8 mouse cellular contexts compared by ENCODE assay signal in the genomic region with DNA sequence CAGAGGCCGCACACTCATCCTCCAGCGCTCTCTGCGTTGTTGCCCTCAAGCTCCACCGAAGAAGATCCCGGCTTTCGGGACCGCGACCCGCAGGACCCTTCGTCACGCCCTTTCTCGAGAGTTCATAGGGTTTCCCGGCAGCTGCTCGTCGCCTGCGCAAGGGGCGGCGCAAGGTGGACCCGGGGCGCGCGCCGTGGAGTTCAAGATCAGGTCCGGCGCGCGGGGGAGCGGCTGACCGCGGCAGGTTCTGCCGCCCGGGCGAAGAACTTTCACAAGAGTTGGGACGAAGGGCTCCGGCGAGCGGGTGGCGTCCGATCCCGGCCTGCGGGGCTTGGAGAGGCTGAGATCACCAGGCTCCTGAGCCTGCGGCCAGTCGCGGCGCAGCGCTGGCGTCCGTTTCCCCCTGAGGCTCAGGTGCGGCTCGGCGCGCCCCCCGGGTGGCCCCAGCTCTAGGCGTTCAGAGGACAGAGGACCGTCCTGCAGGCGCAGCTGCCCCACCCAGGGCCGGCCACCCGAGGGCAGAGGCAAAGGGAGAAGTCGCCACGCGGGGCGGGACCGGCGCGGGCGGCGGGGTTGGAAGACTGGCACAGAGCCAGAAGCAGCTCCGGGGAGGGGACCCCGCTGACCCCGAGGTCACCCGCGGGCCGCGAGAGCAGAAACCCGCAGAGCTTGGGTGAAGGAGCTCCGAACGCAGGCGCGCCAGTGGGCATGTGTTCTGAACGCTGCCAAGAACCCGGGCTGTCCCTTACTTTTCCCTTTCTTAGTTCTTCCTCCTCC. TPM values are rescaled to one million over a fixed set of nuclear protein-coding genes. Genes with fewer than 3 reads are reported as not detected.
DNase-seq lines count a peak whose midpoint lies in the region; ATAC-seq lines count a peak whose summit lies in the region.

A gene (minus strand): TSS at position 719 of the 777 bp plus-strand sequence.

- DNase-seq in layer of hippocampus, postnatal 25 days (ENCODE audit: extremely low spot score in 1 of 2, low spot score in 1 of 2) = peak; percentile 7 to 8
- no peak for DNase-seq in layer of hippocampus, adult 9-11 months
- DNase-seq in embryo, embryonic 9.5 days (ENCODE audit: extremely low spot score) = peak; percentile 58
- DNase-seq in heart, embryonic 10.5 days (ENCODE audit: low spot score) = peak; percentile 81
- peak; percentile 12 for DNase-seq in kidney, adult 9 months
- peak; percentile 22 for DNase-seq in ovary, adult 18-20 months (ENCODE audit: low spot score)
- DNase-seq in urinary bladder, postnatal 25 days (ENCODE audit: low spot score) = peak; percentile 67

- peak within 1 kb of the TSS; percentile 94 for H3K4me2 ChIP-seq in lung, embryonic 15.5 days

- peak within 1 kb of the TSS; percentile 82 for H3K9ac ChIP-seq in lung, embryonic 15.5 days

- peak; percentile 76 for ATAC-seq in lung, embryonic 15.5 days (ENCODE audit: borderline replicate concordance, extremely low read depth, low FRiP score, low TSS enrichment)

- H3K4me3 ChIP-seq in heart, embryonic 10.5 days = peak within 1 kb of the TSS; percentile 89
- peak within 1 kb of the TSS; percentile 86 for H3K4me3 ChIP-seq in lung, embryonic 15.5 days

- H3K27me3 ChIP-seq in heart, embryonic 10.5 days (ENCODE audit: insufficient read depth, poor library complexity, severe bottlenecking) = peaks cover 31% of the 10 kb centered on the region
- no peaks in the 10 kb centered on the region for H3K27me3 ChIP-seq in lung, embryonic 15.5 days

- WGBS in heart, embryonic 10.5 days = under 1% methylated on average over 81 of the region's 81 CpGs
- under 1% methylated on average over 78 of the region's 81 CpGs for WGBS in lung, embryonic 15.5 days

- no peaks in the 10 kb centered on the region for H3K4me1 ChIP-seq in heart, embryonic 10.5 days
- H3K4me1 ChIP-seq in lung, embryonic 15.5 days = peaks cover 12% of the 10 kb centered on the region

- H3K27ac ChIP-seq in heart, embryonic 10.5 days = peak within 1 kb of the TSS; percentile 88
- H3K27ac ChIP-seq in lung, embryonic 15.5 days = peak within 1 kb of the TSS; percentile 85

- H3K9me3 ChIP-seq in heart, embryonic 10.5 days = no peaks in the 10 kb centered on the region
- no peaks in the 10 kb centered on the region for H3K9me3 ChIP-seq in lung, embryonic 15.5 days

- no peaks in the 10 kb centered on the region for H3K36me3 ChIP-seq in heart, embryonic 10.5 days
- no peaks in the 10 kb centered on the region for H3K36me3 ChIP-seq in lung, embryonic 15.5 days

RNA-seq across cellular contexts. Expression of the gene that starts here (rescaled TPM):
- 1 to 10 TPM in 1 of 2 experiments, under 1 TPM in 1; 0.92 to 1.2 TPM for total RNA-seq in layer of hippocampus, postnatal 25 days (2021)
- 11.1 and 29.0 TPM in 2 replicates for polyA plus RNA-seq in heart, embryonic 10.5 days (2016; fragmentation: Nextera tagmentation; extraction: Ambion mirVana)
- polyA plus RNA-seq in lung, embryonic 15.5 days (2015; fragmentation: Nextera tagmentation; extraction: Ambion mirVana) = 23.4 and 23.7 TPM in 2 replicates
